Mouse (Mus musculus) left cerebral cortex, adult 2 months (tissue): ENCODE results near the gene Urb2. TPM values are rescaled to one million over a fixed set of nuclear protein-coding genes. Genes with fewer than 3 reads are reported as not detected.
"Not testable (repeated sequence)": the region's sequence is repeated elsewhere in the genome, so short reads cannot be mapped to it uniquely, and the experiment has no call there.

Experiments used
- DNase-seq, 2 experiments: peaks; one replicate each; pipeline ENCODE4 v3.0.0; 2021 to 2022; ENCODE audit warnings: low spot score in 2 of 2, mixed read lengths in 1 of 2; ENCODE audit errors: extremely low spot score in 1 of 2
- H3K27ac ChIP-seq: fragments of 200-600 bp; 2 replicates; pipeline ENCODE4 v1.8.1; 2022
- H3K4me3 ChIP-seq: fragments of 200-600 bp; 2 replicates; pipeline ENCODE4 v1.8.1; 2022
- CTCF ChIP-seq: fragments of 200-600 bp; IDR thresholded peaks from 2 replicates; pipeline ENCODE4 v1.8.1; 2022; ENCODE audit warnings: antibody characterized with exemption, mild to moderate bottlenecking, moderate library complexity
- intact Hi-C: fragments of 180-260 bp; cut with DNase I; formaldehyde crosslinking; loops from one replicate; pipeline ENCODE4 v1.15.1; 2025
- total RNA-seq, 2 experiments: library from RNA; stranded (reverse); gene quantifications; 2 replicates each; pipeline ENCODE4 v1.2.3; 2021

Gene Urb2
- total RNA-seq, 2 experiments from 2014 or later = 11.4 to 13.0 TPM

- intact Hi-C loops = no loop called here
Measured at GRCm38 (mm10) chr8:123990277-123991049, 30.8 kb upstream of the Urb2 start.

GRCm38 (mm10) chr8:123992587-123992986, 28.7 kb upstream of the Urb2 start:
- TF ChIP-seq CTCF = peak; percentile 24
- intact Hi-C loops = no loop called here
- Histone ChIP-seq H3K4me3 (no peak overlapping the region), H3K27ac (no peak overlapping the region)
- no peak for DNase-seq

More at GRCm38 (mm10) chr8:123990277-123991049, 30.8 kb upstream of the Urb2 start:
- no peak overlapping the region for H3K27ac ChIP-seq
- no peak for DNase-seq
- TF ChIP-seq CTCF = no peak
- no peak overlapping the region for H3K4me3 ChIP-seq

- DNase-seq = no peak
- no peak for TF ChIP-seq CTCF
- Histone ChIP-seq H3K4me3 (no peak overlapping the region), H3K27ac (no peak overlapping the region)
- intact Hi-C loops = no loop called here
Measured at GRCm38 (mm10) chr8:123993597-123993996, 27.7 kb upstream of the Urb2 start.

GRCm38 (mm10) chr8:123993997-123994396, 27.3 kb upstream of the Urb2 start:
- TF ChIP-seq CTCF = no peak
- Histone ChIP-seq H3K4me3 (no peak overlapping the region), H3K27ac (no peak overlapping the region)
- no peak for DNase-seq
- intact Hi-C loops = no loop called here

- H3K27ac ChIP-seq = no peak overlapping the region
- no peak overlapping the region for H3K4me3 ChIP-seq
- no peak for TF ChIP-seq CTCF
- intact Hi-C loops = no loop called here
- DNase-seq = no peak
Measured at GRCm38 (mm10) chr8:123999568-123999967, 21.7 kb upstream of the Urb2 start.

- Histone ChIP-seq H3K27ac (no peak overlapping the region), H3K4me3 (no peak overlapping the region)
- no peak; the same call in none of the 2 replicates for TF ChIP-seq CTCF
- intact Hi-C loops = no loop called here
- no peak for DNase-seq
Measured at GRCm38 (mm10) chr8:124002546-124003108, 18.7 kb upstream of the Urb2 start.

- TF ChIP-seq CTCF = no peak
- Histone ChIP-seq H3K27ac (no peak overlapping the region), H3K4me3 (no peak overlapping the region)
- intact Hi-C loops = no loop called here
- no peak for DNase-seq
Measured at GRCm38 (mm10) chr8:124007829-124008228, 13.5 kb upstream of the Urb2 start.

- intact Hi-C loops = no loop called here
- no peak for TF ChIP-seq CTCF
- no peak for DNase-seq
- no peak overlapping the region for H3K27ac ChIP-seq
- H3K4me3 ChIP-seq = no peak overlapping the region
Measured at GRCm38 (mm10) chr8:124011580-124011979, 9.7 kb upstream of the Urb2 start.

GRCm38 (mm10) chr8:124011989-124012586, 9.2 kb upstream of the Urb2 start:
- DNase-seq = no peak
- intact Hi-C loops = no loop called here
- Histone ChIP-seq H3K27ac (no peak overlapping the region), H3K4me3 (no peak overlapping the region)
- no peak for TF ChIP-seq CTCF

GRCm38 (mm10) chr8:124014299-124014698, 7.0 kb upstream of the Urb2 start:
- intact Hi-C loops, H3K27ac ChIP-seq, H3K4me3 ChIP-seq, DNase-seq: not testable (repeated sequence)

- intact Hi-C loops = no loop called here
- H3K4me3 ChIP-seq = no peak overlapping the region
- no peak for DNase-seq
- TF ChIP-seq CTCF = no peak
- no peak overlapping the region for H3K27ac ChIP-seq
Measured at GRCm38 (mm10) chr8:124014751-124015150, 6.6 kb upstream of the Urb2 start.

- H3K4me3 ChIP-seq = peak overlapping the region; percentile 90
- no peak for TF ChIP-seq CTCF
- no peak for DNase-seq
- intact Hi-C loops = loop anchor here (2.0 to 5.0 kb wide), 2 partner anchors 71 to 928 kb away; partner anchors contain the start of genes Egln1 and Nup133
- H3K27ac ChIP-seq = no peak overlapping the region
Measured at GRCm38 (mm10) chr8:124019782-124020181, 1.5 kb upstream of the Urb2 start.
